Mouse (Mus musculus) spleen, postnatal 4 days (tissue): ENCODE measurements at regions not wholly inside any gene's neighbourhood (a gene's known extent, or its start where the extent isn't known, plus 50 kb on each side); places are given as distances from the start of the nearest gene placed in this dataset.

Experiments used
- DNase-seq, 2 experiments: peaks; one replicate each; pipeline ENCODE4 v3.0.0; 2022; ENCODE audit warnings: low spot score in 2 of 2

DNA sequence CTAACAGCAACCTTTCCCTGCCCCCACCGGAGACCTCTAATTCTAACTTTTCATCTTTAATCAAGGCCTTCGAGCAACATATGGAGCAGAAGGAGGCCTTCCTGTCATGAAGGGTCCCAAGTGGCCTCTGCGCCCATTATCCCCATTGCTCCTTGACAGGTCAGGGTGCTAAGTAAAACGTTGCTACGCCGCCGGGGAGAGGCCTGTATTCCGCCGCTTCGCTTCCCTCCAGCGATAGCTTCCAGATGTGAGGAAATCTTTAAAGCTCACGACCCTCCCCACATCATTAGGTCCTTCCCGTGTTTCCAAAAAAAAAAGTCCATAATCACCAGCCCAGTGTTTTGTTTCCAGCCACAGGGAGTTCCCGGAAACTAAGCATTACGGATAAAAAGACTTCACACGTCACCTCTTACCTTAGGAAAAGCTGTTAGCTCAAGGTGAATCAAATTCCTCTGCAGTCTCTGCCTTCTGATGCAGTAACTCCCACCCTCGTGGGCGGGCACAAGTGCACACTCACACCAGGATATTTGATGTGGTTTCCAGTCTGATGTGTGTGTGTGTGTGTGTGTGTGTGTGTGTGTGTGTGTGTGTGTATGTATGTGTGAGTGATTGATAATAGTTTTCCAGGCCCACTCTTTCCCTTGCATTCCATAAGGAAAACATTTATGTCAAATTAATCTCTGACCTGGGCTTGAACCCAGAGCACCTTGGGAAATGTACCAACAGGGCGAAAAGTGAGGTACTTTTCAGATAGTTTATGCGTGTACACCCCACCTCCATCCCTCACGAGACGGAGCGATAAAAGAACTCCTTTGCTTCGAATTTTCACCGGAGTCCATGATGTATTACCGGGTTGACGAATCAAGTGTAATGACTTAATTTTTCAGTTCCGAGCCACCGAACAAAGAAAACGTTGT is 107.5 kb downstream of the Gm45692 start:
- no peak for DNase-seq

GRCm38 (mm10) chr8:26227529-26227895 is 108.2 kb downstream of the Gm45692 start:
- DNase-seq, result no peak

DNA sequence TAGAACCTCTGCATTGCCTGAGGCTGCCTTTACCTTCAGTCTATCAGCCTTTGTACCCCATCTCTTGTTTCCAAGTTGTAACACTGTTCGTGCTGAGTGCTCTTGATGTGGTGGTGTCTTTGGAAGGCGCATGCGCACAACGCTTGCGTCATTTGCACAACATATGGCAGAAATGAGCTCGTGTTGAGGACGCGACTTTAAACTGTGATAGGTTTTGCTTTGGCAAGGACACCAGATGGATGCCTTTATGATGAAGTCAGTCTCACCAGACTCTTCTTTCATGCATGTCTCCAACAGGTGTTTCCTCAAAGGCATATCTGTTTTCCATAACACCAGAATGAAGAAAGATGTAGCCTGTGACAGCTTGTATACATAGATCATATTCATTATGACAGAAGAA is 110.2 kb downstream of the Gm45692 start:
- no peak for DNase-seq

- DNase-seq, result no peak
Measured at GRCm38 (mm10) chr8:26239075-26239474, 119.7 kb downstream of the Gm45692 start.

DNA sequence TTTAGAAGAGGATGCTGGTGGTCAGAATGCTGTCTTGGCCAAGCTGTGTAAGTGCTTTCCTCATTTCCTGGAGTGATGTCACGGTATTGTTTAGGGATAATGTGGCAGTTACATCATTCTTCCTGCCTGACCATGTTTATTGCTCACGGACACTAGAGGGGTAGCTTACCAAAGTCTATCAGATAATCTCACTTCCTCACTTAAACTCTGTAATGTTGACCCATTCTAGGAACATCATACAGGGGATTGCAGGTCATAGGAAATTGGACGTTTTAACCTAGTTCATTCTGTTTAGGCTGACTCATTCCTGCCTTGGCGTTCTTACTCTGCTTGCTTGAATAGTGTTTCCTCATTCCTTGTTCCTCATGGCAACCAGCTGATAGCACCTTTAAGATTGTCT is 120.3 kb downstream of the Gm45692 start:
- DNase-seq, result no peak

DNA sequence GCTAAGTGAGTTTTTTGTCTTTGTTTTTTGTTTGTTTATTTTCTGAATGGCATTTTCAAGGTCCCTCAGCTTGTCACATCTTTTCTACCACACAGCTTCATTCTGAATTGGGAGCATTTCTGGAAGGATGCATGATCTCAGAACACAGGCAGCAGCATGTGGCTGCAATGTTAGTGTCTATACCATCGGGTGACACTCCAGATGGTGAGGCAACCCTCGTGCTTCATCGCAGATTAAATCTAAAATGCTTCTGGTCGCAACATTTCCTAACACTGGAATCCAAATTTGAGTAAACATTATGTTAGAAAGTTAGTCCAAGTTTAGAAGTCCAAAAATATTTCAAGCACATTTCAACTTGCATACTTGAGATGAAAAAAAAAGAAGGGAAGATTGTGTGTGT is 124.4 kb downstream of the Gm45692 start:
- DNase-seq, result no peak

- DNase-seq, result no peak
Measured at GRCm38 (mm10) chr8:26244308-26244707, 125.0 kb downstream of the Gm45692 start.

- no peak for DNase-seq
Measured at GRCm38 (mm10) chr8:26255191-26255669, 135.9 kb downstream of the Gm45692 start.

DNA sequence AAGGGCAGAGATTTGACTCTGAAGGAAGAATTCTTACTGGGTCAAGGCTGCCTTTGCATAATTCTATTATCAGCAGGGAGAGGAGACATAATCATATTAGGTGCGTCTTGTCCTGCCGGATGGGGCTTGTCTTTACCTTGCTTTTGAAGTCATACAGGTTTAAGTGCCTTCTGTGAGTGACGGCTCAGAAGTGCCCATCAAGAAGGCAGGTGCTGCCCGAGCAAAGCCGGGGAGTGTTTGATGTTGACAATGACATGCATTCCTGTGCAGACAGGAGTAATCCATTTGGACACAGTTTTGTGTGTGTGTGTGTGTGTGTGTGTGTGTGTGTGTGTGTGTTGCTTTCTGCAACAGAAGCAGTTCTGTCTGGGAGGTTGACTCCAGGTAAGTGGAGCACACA is 141.0 kb downstream of the Gm45692 start:
- DNase-seq, result no peak

- no peak for DNase-seq
Measured at GRCm38 (mm10) chr8:26262536-26262935, 143.2 kb downstream of the Gm45692 start.

DNA sequence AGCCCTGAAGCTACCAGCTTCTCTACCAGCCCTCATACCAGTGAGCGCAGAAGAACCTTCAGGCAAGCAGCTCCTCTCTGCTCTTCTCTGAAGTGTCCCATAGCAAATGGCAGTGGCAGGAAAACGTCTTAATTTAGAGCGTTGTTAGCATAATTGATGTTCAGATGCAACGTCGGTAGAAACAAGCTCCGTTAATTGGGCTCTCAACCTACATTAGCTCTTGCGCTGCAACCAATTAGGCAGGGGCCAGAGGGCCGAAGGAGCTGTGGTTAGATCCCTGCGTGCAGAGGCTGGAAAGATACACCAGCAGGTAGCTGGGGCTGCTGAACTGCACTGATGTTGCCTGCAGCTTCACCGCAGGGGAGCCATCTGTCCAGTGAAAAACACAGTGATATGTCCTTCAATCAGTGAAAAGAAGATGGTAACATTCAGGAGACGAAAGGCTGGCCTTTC is 145.6 kb downstream of the Gm45692 start:
- no peak for DNase-seq

- DNase-seq, result no peak
Measured at GRCm38 (mm10) chr8:26265366-26265765, 146.0 kb downstream of the Gm45692 start.

- DNase-seq, result no peak
Measured at GRCm38 (mm10) chr8:26266384-26266783, 147.1 kb downstream of the Gm45692 start.

DNA sequence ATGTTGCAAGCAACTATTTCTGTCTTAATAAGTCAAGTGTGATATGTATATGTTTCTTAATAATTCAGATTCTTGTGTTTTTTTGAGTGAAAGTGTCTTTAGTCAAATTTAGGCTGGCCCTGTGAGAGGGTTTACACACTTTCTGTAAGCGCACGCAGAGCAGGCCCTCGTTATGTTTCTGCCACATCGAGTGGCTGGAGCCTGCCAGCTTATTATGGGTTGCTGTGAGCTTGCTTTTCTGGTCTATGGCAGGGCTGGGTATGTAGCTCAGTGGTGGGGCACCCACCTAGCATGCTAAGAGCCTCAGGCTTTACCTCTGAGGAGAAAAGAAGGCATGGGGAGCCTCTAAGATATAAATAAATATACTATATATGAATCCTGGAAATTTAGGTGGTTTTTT is 148.2 kb downstream of the Gm45692 start:
- no peak for DNase-seq

GRCm38 (mm10) chr8:26268751-26269415 is 149.5 kb downstream of the Gm45692 start:
- DNase-seq, result no peak

- no peak for DNase-seq
Measured at GRCm38 (mm10) chr8:26272110-26272509, 152.8 kb downstream of the Gm45692 start.

- DNase-seq, result no peak
Measured at GRCm38 (mm10) chr8:26272675-26273414, 153.5 kb downstream of the Gm45692 start.

DNA sequence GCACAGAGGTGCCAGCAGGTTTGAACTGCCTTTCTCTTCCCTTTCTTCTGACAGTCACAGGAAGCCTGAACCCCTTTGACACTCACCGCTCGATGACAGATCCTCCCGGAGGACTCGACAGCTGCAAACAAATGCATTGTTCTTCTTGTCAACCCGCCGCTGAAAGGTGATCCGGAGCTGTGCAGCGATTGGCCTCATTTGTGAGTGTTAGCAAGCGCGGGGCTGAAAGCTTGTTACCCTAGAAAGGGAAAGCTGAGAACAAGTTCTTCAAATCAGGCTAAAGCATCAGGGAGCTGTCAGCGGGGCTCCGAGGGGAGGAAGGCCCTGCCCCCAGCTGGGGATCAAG is 154.1 kb downstream of the Gm45692 start:
- DNase-seq, result no peak

GRCm38 (mm10) chr8:26273792-26274191 is 154.5 kb downstream of the Gm45692 start:
- no peak for DNase-seq

GRCm38 (mm10) chr8:26274481-26274880 is 155.1 kb downstream of the Gm45692 start:
- no peak for DNase-seq

DNA sequence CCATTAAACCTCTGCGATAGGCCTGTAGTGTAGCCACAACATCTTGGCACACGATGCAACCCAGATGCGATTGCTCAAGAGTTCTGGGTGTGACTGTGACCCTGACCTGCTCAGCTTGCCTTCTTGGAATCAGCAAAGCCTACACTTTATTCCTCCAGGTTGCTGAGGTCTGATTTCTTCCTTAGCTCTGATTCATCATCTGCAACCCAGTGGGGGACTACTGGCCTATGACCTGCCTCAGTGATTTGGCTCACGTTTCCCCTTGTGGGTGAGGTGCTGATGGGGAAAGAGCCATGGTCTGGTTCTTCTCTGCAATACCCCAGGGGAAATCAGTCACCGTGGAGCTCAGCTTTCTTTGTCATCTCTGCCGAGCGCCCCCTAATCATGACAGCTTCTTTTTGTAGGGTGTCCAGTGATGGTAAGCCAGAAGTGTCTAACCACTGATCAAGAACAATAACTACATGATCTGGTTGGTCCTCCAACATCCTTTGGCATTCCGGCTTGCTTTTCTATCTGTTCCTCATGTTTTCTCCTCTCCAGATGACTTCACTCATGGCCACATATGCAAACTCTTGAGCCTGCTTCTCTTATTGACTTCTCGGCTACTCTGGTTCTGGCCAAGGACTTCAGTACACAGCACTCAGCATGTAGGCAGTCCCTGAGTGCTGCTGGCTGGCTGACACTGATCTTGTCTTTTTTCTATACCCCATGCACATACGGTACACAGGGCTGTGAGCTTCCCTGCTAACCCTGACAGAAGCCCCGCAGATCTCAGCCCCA is 163.0 kb downstream of the Gm45692 start:
- DNase-seq, result no peak

GRCm38 (mm10) chr8:26283957-26284356 is 164.6 kb downstream of the Gm45692 start:
- no peak for DNase-seq
